Mouse (Mus musculus) cerebellum, postnatal 36 days (tissue): ENCODE measurements around the gene Arhgef25.
A peak's percentile ranks its signal among the peaks of the same experiment; 100 is the strongest.

Source experiments
- DNase-seq, 2 experiments: peaks; one replicate each; pipeline ENCODE4 v3.0.0; 2021 to 2022; ENCODE audit warnings: mixed read lengths in 2 of 2

Arhgef25 gene

GRCm38 (mm10) chr10:127189651-127190381 is at the start of gene Arhgef25:
Gene Arhgef25 (minus strand): TSS chr10:127190083.
- peak in 1 of 2 experiments; percentile 34 for DNase-seq

- no peak for DNase-seq
These were observed 48.5 kb upstream of the Arhgef25 start for GRCm38 (mm10) chr10:127238241-127238824.

GRCm38 (mm10) chr10:127236541-127236940 is 46.7 kb upstream of the Arhgef25 start:
- no peak for DNase-seq

- no peak for DNase-seq
These were observed 43.3 kb upstream of the Arhgef25 start for GRCm38 (mm10) chr10:127233141-127233540.

- peak; percentile 47 to 61 for DNase-seq
These were observed 41.9 kb upstream of the Arhgef25 start for GRCm38 (mm10) chr10:127231741-127232140.

GRCm38 (mm10) chr10:127230693-127231092 is 40.8 kb upstream of the Arhgef25 start:
- no peak for DNase-seq

GRCm38 (mm10) chr10:127228897-127229296 is 39.0 kb upstream of the Arhgef25 start:
- peak in 1 of 2 experiments; percentile 57 for DNase-seq

GRCm38 (mm10) chr10:127227163-127227562 is 37.3 kb upstream of the Arhgef25 start:
- DNase-seq, result no peak

- DNase-seq, result peak in 1 of 2 experiments; percentile 33
These were observed 36.5 kb upstream of the Arhgef25 start for GRCm38 (mm10) chr10:127226318-127226895.

GRCm38 (mm10) chr10:127225732-127226131 is 35.8 kb upstream of the Arhgef25 start:
- DNase-seq, result no peak

GRCm38 (mm10) chr10:127225213-127225612 is 35.3 kb upstream of the Arhgef25 start:
- DNase-seq, result no peak

- no peak for DNase-seq
These were observed 28.5 kb upstream of the Arhgef25 start for GRCm38 (mm10) chr10:127218339-127218738.

- no peak for DNase-seq
These were observed 27.3 kb upstream of the Arhgef25 start for GRCm38 (mm10) chr10:127217177-127217576.

- peak; percentile 35 to 40 for DNase-seq
These were observed 26.6 kb upstream of the Arhgef25 start for GRCm38 (mm10) chr10:127216456-127216855.

GRCm38 (mm10) chr10:127214422-127214803 is 24.5 kb upstream of the Arhgef25 start:
- no peak for DNase-seq

- no peak for DNase-seq
These were observed 24.0 kb upstream of the Arhgef25 start for GRCm38 (mm10) chr10:127213704-127214421.

- DNase-seq, result no peak
These were observed 23.4 kb upstream of the Arhgef25 start for GRCm38 (mm10) chr10:127213272-127213671.

GRCm38 (mm10) chr10:127211414-127211854 is 21.6 kb upstream of the Arhgef25 start, which contains the start of gene Pip4k2c:
Gene Pip4k2c (minus strand): TSS chr10:127211585.
- peak; percentile 88 to 93 for DNase-seq

GRCm38 (mm10) chr10:127210961-127211405 is 21.1 kb upstream of the Arhgef25 start:
- DNase-seq, result peak in 1 of 2 experiments; percentile 19

- no peak for DNase-seq
These were observed 20.2 kb upstream of the Arhgef25 start for GRCm38 (mm10) chr10:127209928-127210570.

GRCm38 (mm10) chr10:127208921-127209320 is 19.0 kb upstream of the Arhgef25 start:
- DNase-seq, result no peak

- DNase-seq, result no peak
These were observed 15.5 kb upstream of the Arhgef25 start for GRCm38 (mm10) chr10:127205373-127205772.
